In genomic region chr13:45932491-45932921, GRCm38 (mm10) we compare ENCODE assay signal across 20 mouse cellular contexts. TPM values are rescaled to one million over a fixed set of nuclear protein-coding genes. Genes with fewer than 3 reads are reported as not detected.
DNase-seq lines count a peak whose midpoint lies in the region; ATAC-seq lines count a peak whose summit lies in the region.
"Had no signal": no experiment of that assay in that cellular context is flagged by ENCODE, and none has a peak within 500 bp of the region (broad histone marks: within the 10 kb centered on the region; RNA-seq: fewer than 3 reads in every experiment).

No protein-coding gene starts in this region.

- peaks cover 8% of the 10 kb centered on the region for H3K36me3 ChIP-seq in heart, embryonic 13.5 days
- H3K36me3 ChIP-seq in liver, embryonic 11.5 days (ENCODE audit: control insufficient read depth, insufficient read depth, low read length) = no peaks in the 10 kb centered on the region
- H3K36me3 ChIP-seq: limb, embryonic 15.5 days; liver, embryonic 15.5 days; lung, embryonic 15.5 days; neural tube, embryonic 12.5 days had no signal

- H3K27me3 ChIP-seq in heart, embryonic 13.5 days (replicated peaks) = no peaks in the 10 kb centered on the region
- H3K27me3 ChIP-seq in liver, embryonic 11.5 days (replicated peaks; ENCODE audit: control insufficient read depth, insufficient read depth, low read length) = no peaks in the 10 kb centered on the region
- H3K27me3 ChIP-seq: limb, embryonic 15.5 days; liver, embryonic 15.5 days; lung, embryonic 15.5 days; megakaryocyte, embryonic 14.5 days; neural tube, embryonic 12.5 days had no signal

- no peak for ATAC-seq in heart, embryonic 13.5 days (ENCODE audit: extremely low read depth, insufficient number of reproducible peaks, low FRiP score, low TSS enrichment)
- peak; percentile 40 for ATAC-seq in CD4-positive, CD25-positive, alpha-beta regulatory T cell, adult 4 months
- ATAC-seq in liver, embryonic 11.5 days (replicated peaks; ENCODE audit: low FRiP score) = no peak
- ATAC-seq: hindbrain, postnatal 0 days had no signal

- peaks cover 41% of the 10 kb centered on the region for H3K4me1 ChIP-seq in heart, embryonic 13.5 days
- H3K4me1 ChIP-seq in liver, embryonic 11.5 days (replicated peaks; ENCODE audit: control insufficient read depth, insufficient read depth, low read length) = no peaks in the 10 kb centered on the region
- H3K4me1 ChIP-seq: neural tube, embryonic 12.5 days had no signal

- no peak for DNase-seq in heart, postnatal 36 days
- peak; percentile 40 for DNase-seq in brain, embryonic 18.5 days (ENCODE audit: low read depth, low spot score)
- no peak for DNase-seq in liver, embryonic 11.5 days (ENCODE audit: low spot score)
- no peak for DNase-seq in spleen, postnatal 10 days (ENCODE audit: low spot score in 2 of 2)
- no peak for DNase-seq in right cerebral cortex, postnatal 4 days
- DNase-seq: cerebellum, adult 18-20 months; gastrocnemius, postnatal 36 days; kidney, adult 11 months; midbrain, embryonic 14.5 days; right cerebral cortex, postnatal 14 days had no signal

- peak overlapping the region; percentile 53 for H3K27ac ChIP-seq in heart, embryonic 13.5 days (replicated peaks)
- no peak overlapping the region for H3K27ac ChIP-seq in liver, embryonic 11.5 days (ENCODE audit: low read depth, low read length)
- H3K27ac ChIP-seq: hindbrain, embryonic 10.5 days; hindbrain, postnatal 0 days; left cerebral cortex, adult 2 months; limb, embryonic 15.5 days; liver, embryonic 15.5 days; lung, embryonic 15.5 days; neural tube, embryonic 12.5 days had no signal

- H3K4me2 ChIP-seq in heart, embryonic 13.5 days = no peak overlapping the region
- no peak overlapping the region for H3K4me2 ChIP-seq in liver, embryonic 11.5 days
- H3K4me2 ChIP-seq: limb, embryonic 15.5 days; liver, embryonic 15.5 days; lung, embryonic 15.5 days; neural tube, embryonic 12.5 days had no signal

- WGBS in heart, embryonic 13.5 days = 62% methylated on average over 8 of the region's 8 CpGs
- WGBS in liver, embryonic 11.5 days = 82% methylated on average over 8 of the region's 8 CpGs

- H3K9me3 ChIP-seq in heart, embryonic 13.5 days = peaks cover 4% of the 10 kb centered on the region; the same call in 1 of the 2 replicates
- peaks cover 3% of the 10 kb centered on the region; the same call in 1 of the 2 replicates for H3K9me3 ChIP-seq in liver, embryonic 11.5 days (ENCODE audit: control insufficient read depth, low read length)
- H3K9me3 ChIP-seq: limb, embryonic 15.5 days; liver, embryonic 15.5 days; lung, embryonic 15.5 days; neural tube, embryonic 12.5 days had no signal

- intact Hi-C loops in heart, postnatal 36 days (cut with DNase I) = no loop called here

- H3K4me3 ChIP-seq in heart, embryonic 13.5 days = no peak overlapping the region
- no peak overlapping the region for H3K4me3 ChIP-seq in liver, embryonic 11.5 days (ENCODE audit: low read depth, low read length)
- H3K4me3 ChIP-seq: hindbrain, embryonic 10.5 days; left cerebral cortex, adult 2 months; limb, embryonic 15.5 days; liver, embryonic 15.5 days; lung, embryonic 15.5 days; megakaryocyte, embryonic 14.5 days; neural tube, embryonic 12.5 days had no signal

- no peak overlapping the region for H3K9ac ChIP-seq in heart, embryonic 13.5 days
- no peak overlapping the region for H3K9ac ChIP-seq in liver, embryonic 11.5 days (ENCODE audit: low read depth, low read length)
- H3K9ac ChIP-seq: limb, embryonic 15.5 days; liver, embryonic 15.5 days; lung, embryonic 15.5 days; neural tube, embryonic 12.5 days had no signal

RNA-seq across cellular contexts. Expression of gene Atxn1, which starts 32.3 kb away (rescaled TPM):
- 5.8 and 7.2 TPM in 2 replicates for polyA plus RNA-seq in heart, embryonic 13.5 days (2015; fragmentation: Nextera tagmentation; extraction: Ambion mirVana)
- 10 to 100 TPM; 33.0 to 35.0 TPM for total RNA-seq in heart, postnatal 36 days (2021)
- 10 to 100 TPM; 26.0 to 31.6 TPM for polyA plus RNA-seq in CD4-positive, CD25-positive, alpha-beta regulatory T cell, adult 4 months (2017; shearing (Covaris generic))
- polyA plus RNA-seq in liver, embryonic 11.5 days (2014; fragmentation: Nextera tagmentation; extraction: Ambion mirVana) = 1.6 and 2.3 TPM in 2 replicates
